Mouse (Mus musculus) liver, embryonic 14.5 days (tissue): ENCODE results near the gene Rbm11.

Experiments used
- CTCF ChIP-seq: IDR thresholded peaks from 2 replicates; pipeline ENCODE4 v1.5.1; 2016; ENCODE audit warnings: antibody characterized with exemption, low read depth, control low read depth
- EP300 ChIP-seq: IDR thresholded peaks from 2 replicates; pipeline ENCODE4 v1.6.1; 2016; ENCODE audit warnings: antibody characterized with exemption, low read depth

DNA sequence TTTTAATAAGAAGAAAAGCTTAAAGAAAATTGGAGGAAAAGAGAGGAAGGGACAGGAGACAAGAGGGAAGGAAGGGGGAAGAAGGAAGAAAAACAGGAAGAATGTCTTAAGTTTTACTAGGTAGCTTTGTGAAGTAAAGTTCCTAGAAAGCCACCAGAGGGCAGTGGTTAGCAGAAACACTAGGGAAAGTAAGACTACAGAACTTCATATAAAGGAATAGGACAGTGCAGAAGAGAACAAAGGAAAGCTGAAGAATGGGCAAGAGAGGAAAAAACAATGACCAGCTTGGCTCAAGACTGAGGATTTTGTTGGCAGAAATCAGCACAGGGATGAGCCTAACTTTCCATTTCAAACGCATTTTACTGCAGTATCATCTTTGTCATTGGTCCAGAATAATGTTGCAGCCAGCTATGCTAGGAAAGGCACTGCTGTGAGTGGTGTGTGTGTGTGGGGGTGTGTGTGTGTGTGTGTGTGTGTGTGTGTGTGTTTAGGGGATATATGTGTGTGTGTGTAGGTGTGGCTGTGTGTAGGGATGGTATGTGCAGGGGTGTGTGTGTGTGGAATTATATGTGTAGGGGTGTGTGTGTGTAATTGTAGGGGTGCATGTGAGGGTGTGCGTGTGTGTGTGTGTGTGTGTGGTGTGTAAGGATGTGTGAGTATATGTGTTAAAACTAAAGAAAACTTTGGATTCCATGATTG is 25.2 kb downstream of the Rbm11 start:
- TF ChIP-seq CTCF (0 out of 2 replicates have a peak, but pooled peaks have one; percentile 19), EP300 (no peak)
